Mouse (Mus musculus): ENCODE results near the gene Sept9. TPM values are rescaled to one million over a fixed set of nuclear protein-coding genes. Genes with fewer than 3 reads are reported as not detected.
"Not testable (repeated sequence)": the region's sequence is repeated elsewhere in the genome, so short reads cannot be mapped to it uniquely, and the experiment has no call there.

Gene Sept9
- polyA plus RNA-seq, 1 experiment from 2014 or later: 186 TPM

- Histone ChIP-seq H3K27me3 (ENCODE audit: insufficient read depth, poor library complexity, severe bottlenecking) (no peaks in the 10 kb centered on the region), H3K9me3 (no peaks in the 10 kb centered on the region), H3K27ac (peak overlapping the region; percentile 40), H3K4me3 (no peak overlapping the region), H3K4me1 (replicated peaks) (peaks cover 100% of the 10 kb centered on the region), H3K36me3 (no peaks in the 10 kb centered on the region)
- peak; percentile 61 for DNase-seq (ENCODE audit: low spot score)
- WGBS: 63% methylated on average over 9 of the region's 9 CpGs
Observed at GRCm38 (mm10) chr11:117321311-117321971, 122.0 kb downstream of the Sept9 start.

GRCm38 (mm10) chr11:117322311-117322710 lies 122.8 kb downstream of the Sept9 start:
- Histone ChIP-seq H3K9me3 (no peaks in the 10 kb centered on the region), H3K4me3 (no peak overlapping the region), H3K4me1 (replicated peaks) (peaks cover 100% of the 10 kb centered on the region), H3K36me3 (no peaks in the 10 kb centered on the region), H3K27me3 (ENCODE audit: insufficient read depth, poor library complexity, severe bottlenecking) (no peaks in the 10 kb centered on the region), H3K27ac (0 out of 2 replicates have a peak overlapping the region, but pooled peaks have one; percentile 37)
- 91% methylated on average over 3 of the region's 3 CpGs for WGBS
- DNase-seq (ENCODE audit: low spot score): no peak

- H3K4me1 ChIP-seq (replicated peaks): peaks cover 98% of the 10 kb centered on the region
- no peaks in the 10 kb centered on the region for H3K9me3 ChIP-seq
- 87% methylated on average over 15 of the region's 15 CpGs for WGBS
- H3K27me3 ChIP-seq (ENCODE audit: insufficient read depth, poor library complexity, severe bottlenecking): no peaks in the 10 kb centered on the region
- no peak overlapping the region for H3K4me3 ChIP-seq
- no peak for DNase-seq (ENCODE audit: low spot score)
- H3K36me3 ChIP-seq: no peaks in the 10 kb centered on the region
- 0 out of 2 replicates have a peak overlapping the region, but pooled peaks have one; percentile 37 for H3K27ac ChIP-seq
Observed at GRCm38 (mm10) chr11:117322730-117323579, 123.5 kb downstream of the Sept9 start.

GRCm38 (mm10) chr11:117323976-117324574 lies 124.6 kb downstream of the Sept9 start:
- H3K27me3 ChIP-seq (ENCODE audit: insufficient read depth, poor library complexity, severe bottlenecking): no peaks in the 10 kb centered on the region
- H3K4me1 ChIP-seq (replicated peaks): peaks cover 90% of the 10 kb centered on the region
- no peak overlapping the region for H3K4me3 ChIP-seq
- peaks cover 3% of the 10 kb centered on the region; the same call in 1 of the 2 replicates for H3K36me3 ChIP-seq
- no peaks in the 10 kb centered on the region for H3K9me3 ChIP-seq
- 82% methylated on average over 12 of the region's 12 CpGs for WGBS
- DNase-seq (ENCODE audit: low spot score): no peak
- H3K27ac ChIP-seq: peak overlapping the region; percentile 59

- H3K9me3 ChIP-seq; DNase-seq (ENCODE audit: low spot score); H3K36me3 ChIP-seq; H3K27me3 ChIP-seq (ENCODE audit: insufficient read depth, poor library complexity, severe bottlenecking); H3K4me3 ChIP-seq: not testable (repeated sequence)
- H3K4me1 ChIP-seq (replicated peaks): peaks cover 88% of the 10 kb centered on the region
- WGBS: 90% methylated on average over 5 of the region's 5 CpGs
- peak overlapping the region; percentile 59; the same call in 1 of the 2 replicates for H3K27ac ChIP-seq
Observed at GRCm38 (mm10) chr11:117324718-117325117, 125.3 kb downstream of the Sept9 start.

- peaks cover 88% of the 10 kb centered on the region for H3K4me1 ChIP-seq (replicated peaks)
- H3K27ac ChIP-seq: peak overlapping the region; percentile 74
- 71% methylated on average over 5 of the region's 5 CpGs for WGBS
Observed at GRCm38 (mm10) chr11:117325131-117325467, 125.6 kb downstream of the Sept9 start.

GRCm38 (mm10) chr11:117325468-117326139 lies 126.1 kb downstream of the Sept9 start:
- Histone ChIP-seq H3K9me3 (no peaks in the 10 kb centered on the region), H3K4me3 (no peak overlapping the region), H3K27me3 (ENCODE audit: insufficient read depth, poor library complexity, severe bottlenecking) (no peaks in the 10 kb centered on the region), H3K27ac (peak overlapping the region; percentile 74), H3K36me3 (peaks cover 11% of the 10 kb centered on the region; the same call in 1 of the 2 replicates), H3K4me1 (replicated peaks) (peaks cover 88% of the 10 kb centered on the region)
- DNase-seq (ENCODE audit: low spot score): no peak
- WGBS: 30% methylated on average over 12 of the region's 12 CpGs

More at GRCm38 (mm10) chr11:117325131-117325467, 125.6 kb downstream of the Sept9 start:
- Histone ChIP-seq H3K36me3 (peaks cover 11% of the 10 kb centered on the region; the same call in 1 of the 2 replicates), H3K9me3 (no peaks in the 10 kb centered on the region), H3K27me3 (ENCODE audit: insufficient read depth, poor library complexity, severe bottlenecking) (no peaks in the 10 kb centered on the region), H3K4me3 (no peak overlapping the region)
- DNase-seq (ENCODE audit: low spot score): no peak

GRCm38 (mm10) chr11:117326140-117326725 lies 126.8 kb downstream of the Sept9 start:
- 66% methylated on average over 4 of the region's 4 CpGs for WGBS
- Histone ChIP-seq H3K4me1 (replicated peaks) (peaks cover 88% of the 10 kb centered on the region), H3K9me3 (no peaks in the 10 kb centered on the region), H3K4me3 (no peak overlapping the region), H3K36me3 (peaks cover 11% of the 10 kb centered on the region; the same call in 1 of the 2 replicates), H3K27me3 (ENCODE audit: insufficient read depth, poor library complexity, severe bottlenecking) (no peaks in the 10 kb centered on the region), H3K27ac (peak overlapping the region; percentile 74)
- DNase-seq (ENCODE audit: low spot score): no peak

GRCm38 (mm10) chr11:117326867-117327600 lies 127.6 kb downstream of the Sept9 start:
- DNase-seq (ENCODE audit: low spot score): no peak
- no peaks in the 10 kb centered on the region for H3K27me3 ChIP-seq (ENCODE audit: insufficient read depth, poor library complexity, severe bottlenecking)
- peaks cover 11% of the 10 kb centered on the region; the same call in 1 of the 2 replicates for H3K36me3 ChIP-seq
- no peak overlapping the region for H3K4me3 ChIP-seq
- peak overlapping the region; percentile 74 for H3K27ac ChIP-seq
- 77% methylated on average over 16 of the region's 16 CpGs for WGBS
- no peaks in the 10 kb centered on the region for H3K9me3 ChIP-seq
- peaks cover 88% of the 10 kb centered on the region for H3K4me1 ChIP-seq (replicated peaks)

GRCm38 (mm10) chr11:117327633-117328032 lies 128.2 kb downstream of the Sept9 start:
- 85% methylated on average over 5 of the region's 5 CpGs for WGBS
- Histone ChIP-seq H3K36me3 (peaks cover 11% of the 10 kb centered on the region; the same call in 1 of the 2 replicates), H3K9me3 (no peaks in the 10 kb centered on the region), H3K27me3 (ENCODE audit: insufficient read depth, poor library complexity, severe bottlenecking) (no peaks in the 10 kb centered on the region), H3K4me1 (replicated peaks) (peaks cover 88% of the 10 kb centered on the region), H3K27ac (peak overlapping the region; percentile 35; the same call in 1 of the 2 replicates), H3K4me3 (no peak overlapping the region)
- DNase-seq (ENCODE audit: low spot score): no peak

GRCm38 (mm10) chr11:117330076-117330950 lies 130.9 kb downstream of the Sept9 start:
- Histone ChIP-seq H3K36me3 (peaks cover 19% of the 10 kb centered on the region; the same call in 1 of the 2 replicates), H3K4me3 (peak overlapping the region; percentile 79; the same call in 1 of the 2 replicates), H3K27ac (peak overlapping the region; percentile 99), H3K27me3 (ENCODE audit: insufficient read depth, poor library complexity, severe bottlenecking) (no peaks in the 10 kb centered on the region), H3K9me3 (no peaks in the 10 kb centered on the region), H3K4me1 (replicated peaks) (peaks cover 88% of the 10 kb centered on the region)
- WGBS: 73% methylated on average over 12 of the region's 12 CpGs
- DNase-seq (ENCODE audit: low spot score): no peak

Data from hindbrain, embryonic 10.5 days (tissue).